Mouse (Mus musculus): ENCODE measurements around the gene Ywhag. TPM values are rescaled to one million over a fixed set of nuclear protein-coding genes. Genes with fewer than 3 reads are reported as not detected.

Ywhag gene
- polyA plus RNA-seq, 1 experiment = 227 TPM

DNA sequence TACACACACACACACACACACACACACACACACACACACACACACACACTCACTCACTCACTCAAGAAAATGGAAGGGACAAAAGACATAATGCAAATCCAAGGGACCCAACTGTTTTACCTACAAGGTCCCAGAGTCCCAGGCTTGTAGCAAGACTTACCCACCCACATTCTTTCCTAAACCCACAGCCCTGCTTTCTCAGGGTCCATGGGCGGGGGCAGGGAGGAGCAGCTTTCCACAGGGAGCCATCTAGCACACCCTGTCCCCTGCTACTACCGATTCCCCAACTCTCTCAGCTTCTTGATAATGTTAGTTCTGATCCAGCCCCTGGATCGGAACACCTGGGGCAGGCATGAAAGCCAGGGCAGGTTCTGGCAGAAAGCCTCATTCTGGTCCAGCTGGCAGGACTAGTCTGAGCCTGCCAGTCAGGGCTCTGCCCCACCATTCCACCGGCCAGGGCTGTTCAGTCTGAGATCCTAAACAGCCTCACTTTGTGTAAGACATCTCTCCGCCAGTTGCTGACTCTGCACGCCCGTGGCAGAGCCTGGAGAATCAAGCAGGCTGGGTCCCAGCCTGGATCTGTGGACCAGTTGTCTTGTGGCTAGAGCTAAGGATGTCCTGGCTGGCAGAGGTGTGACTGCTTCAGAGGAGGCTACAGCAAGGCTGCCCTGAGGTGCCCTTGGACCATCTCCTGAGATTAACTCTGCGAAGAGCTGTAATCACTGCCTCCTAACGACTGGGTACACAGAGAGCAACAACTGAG is 41.6 kb downstream of the Ywhag start:
- H3K79me3 ChIP-seq (ENCODE audit: low read depth) = peaks cover 7% of the 10 kb centered on the region
- H3ac ChIP-seq (ENCODE audit: control insufficient read depth, insufficient read length, low read depth) = no peak overlapping the region
- H3K79me2 ChIP-seq (ENCODE audit: control insufficient read depth, insufficient read depth) = peaks cover 11% of the 10 kb centered on the region
- no peak for TF ChIP-seq CTCF (IDR thresholded peaks at IDR 0.05; ENCODE audit: control insufficient read depth, insufficient read depth, insufficient read length)
- TF ChIP-seq USF1 (IDR thresholded peaks at IDR 0.05; ENCODE audit: low read depth) = no peak
- TF ChIP-seq MYOD1 (IDR thresholded peaks at IDR 0.05; ENCODE audit: control insufficient read depth, insufficient read length, low read depth) = no peak
- TF ChIP-seq CEBPB (IDR thresholded peaks at IDR 0.05; ENCODE audit: low read depth) = no peak
- TF ChIP-seq MYOG (IDR thresholded peaks at IDR 0.05; ENCODE audit: control insufficient read depth, extremely low read depth, insufficient read length) = no peak
- TF ChIP-seq MAX (IDR thresholded peaks at IDR 0.05) = no peak
- no peak for TF ChIP-seq FOSL1 (IDR thresholded peaks at IDR 0.05; ENCODE audit: insufficient read depth, low read length, poor library complexity, severe bottlenecking)
- no peak overlapping the region for H3K4me3 ChIP-seq (ENCODE audit: insufficient read depth, poor library complexity, severe bottlenecking)
- no peaks in the 10 kb centered on the region for H3K27me3 ChIP-seq (ENCODE audit: control insufficient read depth, insufficient read depth, insufficient read length)
- no peaks in the 10 kb centered on the region for H3K36me3 ChIP-seq (ENCODE audit: control insufficient read depth, insufficient read depth)

- Histone ChIP-seq H3K79me2 (ENCODE audit: control insufficient read depth, insufficient read depth) (peaks cover 11% of the 10 kb centered on the region), H3K79me3 (ENCODE audit: low read depth) (peaks cover 7% of the 10 kb centered on the region), H3K27me3 (ENCODE audit: control insufficient read depth, insufficient read depth, insufficient read length) (no peaks in the 10 kb centered on the region), H3K36me3 (ENCODE audit: control insufficient read depth, insufficient read depth) (no peaks in the 10 kb centered on the region), H3K4me3 (ENCODE audit: insufficient read depth, poor library complexity, severe bottlenecking) (no peak overlapping the region), H3ac (ENCODE audit: control insufficient read depth, insufficient read length, low read depth) (no peak overlapping the region)
- no peak for TF ChIP-seq MAX (IDR thresholded peaks at IDR 0.05)
- TF ChIP-seq CTCF (IDR thresholded peaks at IDR 0.05; ENCODE audit: control insufficient read depth, insufficient read depth, insufficient read length) = no peak
- TF ChIP-seq USF1 (IDR thresholded peaks at IDR 0.05; ENCODE audit: low read depth) = no peak
- no peak for TF ChIP-seq MYOD1 (IDR thresholded peaks at IDR 0.05; ENCODE audit: control insufficient read depth, insufficient read length, low read depth)
- TF ChIP-seq CEBPB (IDR thresholded peaks at IDR 0.05; ENCODE audit: low read depth) = no peak
Measured at GRCm38 (mm10) chr5:135890920-135891319, 43.5 kb downstream of the Ywhag start.

DNA sequence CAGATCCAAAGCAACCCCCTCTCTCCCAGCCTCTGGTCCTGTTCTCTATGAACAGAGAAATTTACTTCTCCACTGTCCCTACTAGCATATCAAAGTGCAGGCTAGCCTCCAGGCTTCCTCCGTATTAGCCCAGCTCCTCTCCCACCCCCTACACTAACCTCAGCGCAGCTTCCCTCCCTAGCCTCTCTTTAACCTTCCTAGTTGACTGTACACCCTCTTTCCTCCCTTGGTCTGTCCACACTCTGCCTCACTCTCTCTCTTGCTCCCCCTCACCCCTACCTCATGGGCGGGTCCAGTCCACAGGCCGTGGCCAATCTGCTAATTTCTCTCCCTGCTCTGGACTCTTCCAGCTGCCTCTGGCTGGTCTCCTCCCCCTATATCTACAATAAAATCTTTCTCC is 44.1 kb downstream of the Ywhag start:
- H3K27me3 ChIP-seq (ENCODE audit: control insufficient read depth, insufficient read depth, insufficient read length) = no peaks in the 10 kb centered on the region
- no peaks in the 10 kb centered on the region for H3K36me3 ChIP-seq (ENCODE audit: control insufficient read depth, insufficient read depth)
- TF ChIP-seq CTCF (IDR thresholded peaks at IDR 0.05; ENCODE audit: control insufficient read depth, insufficient read depth, insufficient read length) = no peak
- TF ChIP-seq USF1 (IDR thresholded peaks at IDR 0.05; ENCODE audit: low read depth) = no peak
- TF ChIP-seq MYOG (IDR thresholded peaks at IDR 0.05; ENCODE audit: control insufficient read depth, extremely low read depth, insufficient read length) = no peak
- TF ChIP-seq MYOD1 (IDR thresholded peaks at IDR 0.05; ENCODE audit: control insufficient read depth, insufficient read length, low read depth) = no peak
- no peak for TF ChIP-seq CEBPB (IDR thresholded peaks at IDR 0.05; ENCODE audit: low read depth)
- no peak for TF ChIP-seq MAX (IDR thresholded peaks at IDR 0.05)
- no peak for TF ChIP-seq FOSL1 (IDR thresholded peaks at IDR 0.05; ENCODE audit: insufficient read depth, low read length, poor library complexity, severe bottlenecking)
- H3K79me3 ChIP-seq (ENCODE audit: low read depth) = peaks cover 7% of the 10 kb centered on the region
- no peak overlapping the region for H3K4me3 ChIP-seq (ENCODE audit: insufficient read depth, poor library complexity, severe bottlenecking)
- H3ac ChIP-seq (ENCODE audit: control insufficient read depth, insufficient read length, low read depth) = no peak overlapping the region
- peaks cover 11% of the 10 kb centered on the region for H3K79me2 ChIP-seq (ENCODE audit: control insufficient read depth, insufficient read depth)

- H3K79me3 ChIP-seq (ENCODE audit: low read depth) = peaks cover 7% of the 10 kb centered on the region
- no peaks in the 10 kb centered on the region for H3K36me3 ChIP-seq (ENCODE audit: control insufficient read depth, insufficient read depth)
- TF ChIP-seq MYOD1 (IDR thresholded peaks at IDR 0.05; ENCODE audit: control insufficient read depth, insufficient read length, low read depth) (peak; percentile 82), CEBPB (IDR thresholded peaks at IDR 0.05; ENCODE audit: low read depth) (no peak)
- peak overlapping the region; percentile 65 for H3K4me3 ChIP-seq (ENCODE audit: insufficient read depth, poor library complexity, severe bottlenecking)
- peak overlapping the region; percentile 83 for H3ac ChIP-seq (ENCODE audit: control insufficient read depth, insufficient read length, low read depth)
- H3K27me3 ChIP-seq (ENCODE audit: control insufficient read depth, insufficient read depth, insufficient read length) = no peaks in the 10 kb centered on the region
- H3K79me2 ChIP-seq (ENCODE audit: control insufficient read depth, insufficient read depth) = peaks cover 11% of the 10 kb centered on the region
Measured at GRCm38 (mm10) chr5:135888405-135889215, 45.8 kb downstream of the Ywhag start.

- Histone ChIP-seq H3K79me3 (ENCODE audit: low read depth) (peaks cover 7% of the 10 kb centered on the region), H3ac (ENCODE audit: control insufficient read depth, insufficient read length, low read depth) (peak within 1 kb of the TSS; percentile 83), H3K4me3 (ENCODE audit: insufficient read depth, poor library complexity, severe bottlenecking) (peak within 1 kb of the TSS; percentile 65), H3K79me2 (ENCODE audit: control insufficient read depth, insufficient read depth) (peaks cover 11% of the 10 kb centered on the region), H3K27me3 (ENCODE audit: control insufficient read depth, insufficient read depth, insufficient read length) (no peaks in the 10 kb centered on the region), H3K36me3 (ENCODE audit: control insufficient read depth, insufficient read depth) (no peaks in the 10 kb centered on the region)
- no peak for TF ChIP-seq FOSL1 (IDR thresholded peaks at IDR 0.05; ENCODE audit: insufficient read depth, low read length, poor library complexity, severe bottlenecking)
- no peak for TF ChIP-seq MAX (IDR thresholded peaks at IDR 0.05)
- no peak for TF ChIP-seq CEBPB (IDR thresholded peaks at IDR 0.05; ENCODE audit: low read depth)
- TF ChIP-seq MYOD1 (IDR thresholded peaks at IDR 0.05; ENCODE audit: control insufficient read depth, insufficient read length, low read depth) = no peak
- TF ChIP-seq CTCF (IDR thresholded peaks at IDR 0.05; ENCODE audit: control insufficient read depth, insufficient read depth, insufficient read length) = no peak
- no peak for TF ChIP-seq MYOG (IDR thresholded peaks at IDR 0.05; ENCODE audit: control insufficient read depth, extremely low read depth, insufficient read length)
- no peak for TF ChIP-seq USF1 (IDR thresholded peaks at IDR 0.05; ENCODE audit: low read depth)
Measured at GRCm38 (mm10) chr5:135887675-135888102, 46.7 kb downstream of the Ywhag start, which contains the start of gene Hspb1. TSS of gene Hspb1 (plus strand) at chr5:135887919.

Measured in C2C12 (cell line).